Mouse (Mus musculus): ENCODE results near the gene Tnnt1. TPM values are rescaled to one million over a fixed set of nuclear protein-coding genes. Genes with fewer than 3 reads are reported as not detected.

Tnnt1 gene
- total and polyA plus RNA-seq, 2 experiments from 2014 or later: 27.4 to 93.7 TPM

GRCm38 (mm10) chr7:4491308-4491707 lies 24.9 kb downstream of the Tnnt1 start:
- H3K36me3 ChIP-seq (replicated peaks; ENCODE audit: control insufficient read depth, insufficient read depth, low read length): peaks cover 69% of the 10 kb centered on the region
- H3K4me1 ChIP-seq (ENCODE audit: control insufficient read depth, insufficient read depth): peaks cover 17% of the 10 kb centered on the region
- no peaks in the 10 kb centered on the region for H3K9me3 ChIP-seq (replicated peaks; ENCODE audit: control insufficient read depth, low read length)
- no peaks in the 10 kb centered on the region for H3K27me3 ChIP-seq (ENCODE audit: control insufficient read depth, insufficient read depth, low read length)
- no peak for DNase-seq (ENCODE audit: low spot score)
- no peak overlapping the region for H3K4me3 ChIP-seq (ENCODE audit: low read depth, low read length)
- H3K4me2 ChIP-seq (ENCODE audit: low read depth, low read length): peak overlapping the region; percentile 12; the same call in 1 of the 2 replicates
- no peak for TF ChIP-seq CTCF (IDR thresholded peaks at IDR 0.05; ENCODE audit: low read depth)
- peak overlapping the region; percentile 88 for H3K27ac ChIP-seq (ENCODE audit: low read depth)
- ATAC-seq (ENCODE audit: insufficient read depth, low read depth): peak; percentile 78
- 68% methylated on average over 6 of the region's 6 CpGs for WGBS
- no peak overlapping the region for H3K9ac ChIP-seq (replicated peaks; ENCODE audit: low read depth, low read length)

- Histone ChIP-seq H3K4me3 (ENCODE audit: low read depth, low read length) (no peak overlapping the region), H3K27me3 (ENCODE audit: control insufficient read depth, insufficient read depth, low read length) (no peaks in the 10 kb centered on the region), H3K4me2 (ENCODE audit: low read depth, low read length) (no peak overlapping the region), H3K36me3 (replicated peaks; ENCODE audit: control insufficient read depth, insufficient read depth, low read length) (peaks cover 64% of the 10 kb centered on the region), H3K4me1 (ENCODE audit: control insufficient read depth, insufficient read depth) (peaks cover 10% of the 10 kb centered on the region), H3K27ac (ENCODE audit: low read depth) (no peak overlapping the region), H3K9me3 (replicated peaks; ENCODE audit: control insufficient read depth, low read length) (no peaks in the 10 kb centered on the region), H3K9ac (replicated peaks; ENCODE audit: low read depth, low read length) (no peak overlapping the region)
- DNase-seq (ENCODE audit: low spot score) (no peak), ATAC-seq (ENCODE audit: insufficient read depth, low read depth) (no peak)
- TF ChIP-seq EP300 (IDR thresholded peaks at IDR 0.05; ENCODE audit: low read depth) (no peak), CTCF (IDR thresholded peaks at IDR 0.05; ENCODE audit: low read depth) (no peak)
- 83% methylated on average over 12 of the region's 12 CpGs for WGBS
Observed at GRCm38 (mm10) chr7:4482281-4482680, 33.9 kb downstream of the Tnnt1 start.

GRCm38 (mm10) chr7:4479674-4480073 lies 36.5 kb downstream of the Tnnt1 start:
- no peak for DNase-seq (ENCODE audit: low spot score)
- WGBS: 27% methylated on average over 6 of the region's 6 CpGs
- no peaks in the 10 kb centered on the region for H3K9me3 ChIP-seq (replicated peaks; ENCODE audit: control insufficient read depth, low read length)
- no peak overlapping the region for H3K4me2 ChIP-seq (ENCODE audit: low read depth, low read length)
- no peak overlapping the region for H3K27ac ChIP-seq (ENCODE audit: low read depth)
- ATAC-seq (ENCODE audit: insufficient read depth, low read depth): no peak
- no peak for TF ChIP-seq EP300 (IDR thresholded peaks at IDR 0.05; ENCODE audit: low read depth)
- TF ChIP-seq CTCF (IDR thresholded peaks at IDR 0.05; ENCODE audit: low read depth): peak; percentile 76
- no peak overlapping the region for H3K4me3 ChIP-seq (ENCODE audit: low read depth, low read length)
- H3K36me3 ChIP-seq (replicated peaks; ENCODE audit: control insufficient read depth, insufficient read depth, low read length): peaks cover 40% of the 10 kb centered on the region
- no peak overlapping the region for H3K9ac ChIP-seq (replicated peaks; ENCODE audit: low read depth, low read length)
- H3K4me1 ChIP-seq (ENCODE audit: control insufficient read depth, insufficient read depth): peaks cover 10% of the 10 kb centered on the region
- H3K27me3 ChIP-seq (ENCODE audit: control insufficient read depth, insufficient read depth, low read length): no peaks in the 10 kb centered on the region

GRCm38 (mm10) chr7:4478796-4479291 lies 37.3 kb downstream of the Tnnt1 start:
- Histone ChIP-seq H3K4me3 (ENCODE audit: low read depth, low read length) (peak overlapping the region; percentile 61), H3K4me1 (ENCODE audit: control insufficient read depth, insufficient read depth) (peaks cover 10% of the 10 kb centered on the region), H3K9me3 (replicated peaks; ENCODE audit: control insufficient read depth, low read length) (no peaks in the 10 kb centered on the region), H3K4me2 (ENCODE audit: low read depth, low read length) (peak overlapping the region; percentile 98), H3K36me3 (replicated peaks; ENCODE audit: control insufficient read depth, insufficient read depth, low read length) (peaks cover 32% of the 10 kb centered on the region), H3K27me3 (ENCODE audit: control insufficient read depth, insufficient read depth, low read length) (0 out of 2 replicates have a peak, but pooled peaks cover 4% of the 10 kb centered on the region), H3K9ac (replicated peaks; ENCODE audit: low read depth, low read length) (peak overlapping the region; percentile 69), H3K27ac (ENCODE audit: low read depth) (peak overlapping the region; percentile 92)
- ATAC-seq (ENCODE audit: insufficient read depth, low read depth) (peak; percentile 2; the same call in 1 of the 2 replicates), DNase-seq (ENCODE audit: low spot score) (no peak)
- WGBS: 3% methylated on average over 16 of the region's 16 CpGs
- TF ChIP-seq CTCF (IDR thresholded peaks at IDR 0.05; ENCODE audit: low read depth) (no peak), EP300 (IDR thresholded peaks at IDR 0.05; ENCODE audit: low read depth) (no peak)

GRCm38 (mm10) chr7:4478021-4478795 lies 38.0 kb downstream of the Tnnt1 start:
- TF ChIP-seq CTCF (IDR thresholded peaks at IDR 0.05; ENCODE audit: low read depth) (0 out of 2 replicates have a peak, but pooled peaks have one; percentile 7), EP300 (IDR thresholded peaks at IDR 0.05; ENCODE audit: low read depth) (0 out of 2 replicates have a peak, but pooled peaks have one; percentile 20)
- peaks cover 25% of the 10 kb centered on the region for H3K36me3 ChIP-seq (replicated peaks; ENCODE audit: control insufficient read depth, insufficient read depth, low read length)
- peak overlapping the region; percentile 92 for H3K27ac ChIP-seq (ENCODE audit: low read depth)
- DNase-seq (ENCODE audit: low spot score): peak; percentile 95
- H3K4me2 ChIP-seq (ENCODE audit: low read depth, low read length): peak overlapping the region; percentile 98
- peak overlapping the region; percentile 69 for H3K9ac ChIP-seq (replicated peaks; ENCODE audit: low read depth, low read length)
- peaks cover 10% of the 10 kb centered on the region for H3K4me1 ChIP-seq (ENCODE audit: control insufficient read depth, insufficient read depth)
- 0 out of 2 replicates have a peak, but pooled peaks cover 6% of the 10 kb centered on the region for H3K27me3 ChIP-seq (ENCODE audit: control insufficient read depth, insufficient read depth, low read length)
- peak; percentile 94 for ATAC-seq (ENCODE audit: insufficient read depth, low read depth)
- H3K4me3 ChIP-seq (ENCODE audit: low read depth, low read length): peak overlapping the region; percentile 61
- WGBS: 3% methylated on average over 39 of the region's 39 CpGs
- H3K9me3 ChIP-seq (replicated peaks; ENCODE audit: control insufficient read depth, low read length): no peaks in the 10 kb centered on the region

Data from heart, postnatal 0 days (tissue).